10 mouse cellular contexts compared by ENCODE assay signal in the genomic region with DNA sequence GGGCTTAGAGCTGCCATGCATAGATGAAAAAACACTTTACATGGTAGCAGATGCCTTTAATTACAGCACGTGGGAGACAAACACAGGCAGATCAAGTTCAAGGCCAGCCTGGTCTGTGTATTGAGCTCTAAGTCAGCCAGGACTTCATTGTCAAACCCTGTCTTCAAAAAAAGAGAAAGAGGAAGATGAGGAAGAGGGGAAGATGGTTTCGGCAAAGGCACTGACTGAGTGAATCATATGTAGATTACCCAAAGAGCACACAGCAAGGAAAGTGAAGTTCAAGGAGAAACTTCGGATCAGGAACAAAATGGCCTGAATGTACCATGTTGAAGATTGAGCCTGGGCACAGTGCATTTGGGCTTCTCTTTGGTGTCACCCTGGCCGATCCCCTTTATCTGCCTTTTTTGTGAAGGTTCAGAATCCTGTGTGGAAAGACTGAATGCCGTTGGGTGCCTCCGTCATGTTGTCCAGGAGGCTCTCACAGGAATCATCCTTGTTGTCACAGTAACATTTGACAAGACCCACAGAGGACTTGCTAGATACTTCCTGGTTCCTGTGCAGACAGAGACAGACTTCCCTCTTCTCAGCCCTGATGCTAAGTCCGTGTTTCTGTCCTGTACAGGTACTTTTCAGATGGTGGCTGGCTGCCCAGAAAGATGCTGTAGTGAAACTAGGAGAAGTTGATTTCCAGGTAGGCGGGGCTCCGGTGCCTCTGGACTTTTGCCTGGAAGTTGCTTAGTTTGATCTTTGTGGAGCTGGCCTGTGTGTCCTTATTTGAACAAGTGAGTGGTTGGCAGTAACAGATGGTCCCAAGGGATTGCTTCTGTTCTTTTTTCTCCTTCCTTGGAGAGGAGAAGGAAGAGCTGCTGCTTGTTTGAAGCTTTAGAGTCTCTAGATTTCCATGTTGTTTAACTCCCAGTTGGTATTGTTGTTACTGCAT.
A peak's percentile ranks its signal among the peaks of the same experiment; 100 is the strongest.
DNase-seq lines count a peak whose midpoint lies in the region; ATAC-seq lines count a peak whose summit lies in the region.
"Had no signal": no experiment of that assay in that cellular context is flagged by ENCODE, and none has a peak within 500 bp of the region (broad histone marks: within the 10 kb centered on the region; RNA-seq: fewer than 3 reads in every experiment).

No protein-coding gene starts in this region.

- peak overlapping the region; percentile 55; the same call in 1 of the 2 replicates for H3K27ac ChIP-seq in stomach, embryonic 14.5 days (ENCODE audit: low read length)
- H3K27ac ChIP-seq: embryonic facial prominence, embryonic 15.5 days; kidney, postnatal 0 days had no signal

- H3K9ac ChIP-seq in stomach, embryonic 14.5 days (replicated peaks; ENCODE audit: low read depth, low read length) = no peak overlapping the region
- H3K9ac ChIP-seq: embryonic facial prominence, embryonic 15.5 days had no signal

- 80% methylated on average over 9 of the region's 9 CpGs for WGBS in stomach, embryonic 14.5 days

- H3K9me3 ChIP-seq in stomach, embryonic 14.5 days (ENCODE audit: control insufficient read depth, low read depth, low read length) = no peaks in the 10 kb centered on the region
- H3K9me3 ChIP-seq: embryonic facial prominence, embryonic 15.5 days had no signal

- H3K27me3 ChIP-seq in stomach, embryonic 14.5 days (ENCODE audit: control insufficient read depth, insufficient read depth, low read length) = no peaks in the 10 kb centered on the region
- H3K27me3 ChIP-seq: embryonic facial prominence, embryonic 15.5 days had no signal

- no peak overlapping the region for H3K4me2 ChIP-seq in stomach, embryonic 14.5 days (replicated peaks; ENCODE audit: low read depth, low read length)
- H3K4me2 ChIP-seq: embryonic facial prominence, embryonic 15.5 days had no signal

- intact Hi-C loops in left cerebral cortex, postnatal 4 days (cut with DNase I) = no loop called here
- intact Hi-C loops in left cerebral cortex, postnatal 25 days (cut with DNase I) = loop anchor here (5.0 kb wide), 1 partner anchor 93 kb away; no protein-coding TSS in a partner anchor
- intact Hi-C loops in gastrocnemius, postnatal 36 days (cut with DNase I) = no loop called here

- no peaks in the 10 kb centered on the region for H3K4me1 ChIP-seq in stomach, embryonic 14.5 days (ENCODE audit: control insufficient read depth, insufficient read depth, low read length)

- peak; percentile 75 for ATAC-seq in granulocyte monocyte progenitor cell, adult 5-6 weeks (replicated peaks; ENCODE audit: poor library complexity, severe bottlenecking)
- ATAC-seq in stomach, embryonic 14.5 days (ENCODE audit: insufficient number of reproducible peaks, insufficient read depth, low FRiP score, low read depth) = no peak

- no peak overlapping the region for H3K4me3 ChIP-seq in stomach, embryonic 14.5 days (ENCODE audit: low read depth, low read length)
- H3K4me3 ChIP-seq: embryonic facial prominence, embryonic 15.5 days had no signal

- no peaks in the 10 kb centered on the region for H3K36me3 ChIP-seq in stomach, embryonic 14.5 days (ENCODE audit: control insufficient read depth, insufficient read depth, low read length)
- H3K36me3 ChIP-seq: embryonic facial prominence, embryonic 15.5 days had no signal

- DNase-seq in left cerebral cortex, adult 11 months (ENCODE audit: low spot score) = peak; percentile 29
- no peak for DNase-seq in left cerebral cortex, postnatal 4 days
- peak; percentile 42 to 85 for DNase-seq in left cerebral cortex, postnatal 25 days (ENCODE audit: low spot score in 2 of 2)
- no peak for DNase-seq in gastrocnemius, postnatal 36 days
- DNase-seq in neural tube, embryonic 10.5 days (ENCODE audit: extremely low spot score, low spot score) = no peak
- DNase-seq in cerebellum, adult 9-10 months = no peak

Comparison
In these comparisons a context has a peak if more than half of its experiments do, and no peak if none do; other contexts are left out.
1. DNase-seq: peak in left cerebral cortex, adult 11 months (single experiment) and left cerebral cortex, postnatal 25 days (2 of 2); none in left cerebral cortex, postnatal 4 days (single experiment), gastrocnemius, postnatal 36 days (0 of 2), neural tube, embryonic 10.5 days (single experiment) and cerebellum, adult 9-10 months (single experiment).